Mouse (Mus musculus): ENCODE measurements at regions not wholly inside any gene's neighbourhood (a gene's known extent, or its start where the extent isn't known, plus 50 kb on each side); places are given as distances from the start of the nearest gene placed in this dataset.

DNA sequence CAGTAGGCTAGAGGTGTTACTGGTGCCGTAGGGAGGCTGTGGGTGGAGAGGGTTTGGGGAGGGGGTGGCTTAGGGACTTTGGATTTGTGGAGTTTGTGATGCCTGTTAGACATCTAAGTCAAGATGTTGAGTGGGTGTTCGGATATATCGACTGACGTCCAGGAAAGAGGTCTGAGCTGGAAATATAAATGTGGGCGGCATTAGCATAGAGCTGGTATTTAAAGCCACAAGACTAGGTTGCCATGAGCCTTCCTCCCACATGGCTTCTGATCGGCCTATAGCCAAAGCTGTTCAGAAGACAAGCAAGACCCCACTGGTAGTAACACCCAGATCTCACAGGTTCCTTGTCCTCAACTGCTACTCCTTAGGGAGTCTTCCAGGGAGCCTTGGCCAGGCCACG is 184.9 kb downstream of the Tle3 start:
- no peak for DNase-seq

- no peak for DNase-seq
These were observed 183.0 kb downstream of the Tle3 start for GRCm38 (mm10) chr9:61555173-61555572.

DNA sequence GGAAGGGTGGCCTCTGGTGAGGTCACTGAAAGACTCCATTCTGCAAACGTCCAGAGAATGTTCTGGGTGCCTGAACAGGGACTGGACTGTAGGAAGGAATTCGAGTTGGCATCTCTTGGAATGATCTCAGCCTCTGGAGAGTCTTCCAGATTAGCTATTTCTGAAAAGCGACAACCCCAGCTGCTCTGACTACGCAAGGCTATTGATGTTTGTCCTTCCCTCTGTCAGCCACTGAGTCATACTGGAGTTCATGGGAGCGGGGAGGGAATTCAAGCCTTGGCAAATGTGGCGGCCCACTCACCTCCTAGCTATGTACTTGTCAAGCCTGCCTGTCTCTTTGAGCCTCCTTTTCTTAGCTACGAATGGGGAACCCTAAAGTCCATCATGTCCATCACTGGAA is 182.4 kb downstream of the Tle3 start:
- peak; percentile 81 for DNase-seq

DNA sequence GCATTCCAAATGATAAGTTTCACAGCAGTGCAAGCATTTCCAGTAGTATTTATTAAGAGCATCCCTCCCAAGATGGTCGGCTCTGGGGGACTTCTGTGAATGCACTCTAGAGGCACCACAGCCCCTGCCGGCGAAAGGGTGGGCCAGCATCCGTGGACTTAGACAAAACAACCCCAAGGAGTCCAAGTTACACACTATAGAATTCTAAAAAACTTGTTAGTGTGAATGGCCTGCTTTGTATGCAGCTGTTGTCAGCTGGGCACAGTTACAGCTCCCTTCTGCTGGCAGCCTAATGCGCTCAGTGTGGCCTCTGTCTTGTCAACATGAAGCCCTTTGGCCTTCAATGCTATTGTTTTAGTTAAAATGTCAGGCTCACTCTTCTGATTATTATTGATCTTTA is 181.5 kb downstream of the Tle3 start:
- DNase-seq, result no peak

GRCm38 (mm10) chr9:61551361-61551760 is 179.2 kb downstream of the Tle3 start:
- DNase-seq, result no peak

GRCm38 (mm10) chr9:61550326-61550725 is 178.2 kb downstream of the Tle3 start:
- no peak for DNase-seq

DNA sequence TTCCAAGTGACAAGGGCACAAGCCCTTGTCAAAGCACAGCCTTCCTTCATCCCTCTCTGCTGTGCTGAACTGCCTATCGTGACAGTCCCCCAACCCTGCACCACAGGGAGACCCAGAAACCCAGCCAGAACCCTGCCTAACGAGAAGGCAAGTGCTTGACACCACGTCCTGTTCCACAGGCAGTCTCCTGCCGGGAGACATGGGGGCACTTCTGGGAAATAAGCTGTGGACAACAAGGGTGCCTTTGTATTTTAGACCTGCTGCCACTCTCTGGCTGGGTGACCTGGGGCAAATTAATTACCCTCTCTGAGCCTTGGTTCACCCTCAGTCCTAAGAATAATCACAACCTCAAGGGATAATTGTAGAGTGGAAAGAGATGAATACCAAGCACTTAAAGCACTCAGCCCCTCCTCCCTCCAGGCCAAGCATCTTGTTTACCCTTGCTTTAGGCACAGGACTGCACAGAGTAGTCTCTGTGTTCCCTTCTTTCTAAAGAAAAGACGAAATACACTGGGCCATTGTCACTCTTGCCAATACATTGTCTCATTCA is 177.6 kb downstream of the Tle3 start:
- no peak for DNase-seq

GRCm38 (mm10) chr9:61537316-61538189 is 165.4 kb downstream of the Tle3 start:
- no peak for DNase-seq

- DNase-seq, result no peak
These were observed 161.1 kb downstream of the Tle3 start for GRCm38 (mm10) chr9:61533237-61533636.

GRCm38 (mm10) chr9:61530263-61531045 is 158.3 kb downstream of the Tle3 start:
- no peak for DNase-seq

- DNase-seq, result no peak
These were observed 156.2 kb downstream of the Tle3 start for GRCm38 (mm10) chr9:61528286-61528865.

DNA sequence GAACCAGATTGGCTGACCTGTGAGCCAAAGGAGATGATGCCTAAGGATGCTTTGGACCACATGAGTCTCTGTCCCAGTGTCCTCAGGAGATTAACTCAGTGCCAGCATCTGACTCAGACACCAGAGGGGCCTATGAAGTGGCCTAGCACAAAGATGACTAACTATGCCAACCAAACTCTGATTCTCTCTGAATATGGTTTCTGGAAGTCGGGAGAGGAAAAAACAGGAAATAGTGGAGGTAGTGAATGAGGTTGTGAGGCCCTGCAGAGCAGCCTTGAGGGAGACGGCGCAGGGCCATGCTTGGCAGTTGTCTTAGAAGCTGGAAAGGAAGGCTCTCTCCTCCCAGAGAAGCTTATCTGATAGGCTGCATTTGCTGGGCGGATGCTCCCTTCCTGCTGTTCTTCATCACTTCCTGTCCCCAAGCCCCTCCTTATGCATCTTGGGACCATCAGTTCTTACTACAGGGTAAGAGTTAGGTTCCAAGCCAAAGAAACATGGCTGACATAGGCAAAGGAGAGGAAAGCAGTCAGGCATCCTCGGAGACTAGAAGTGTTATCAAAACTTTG is 155.4 kb downstream of the Tle3 start:
- DNase-seq, result no peak

GRCm38 (mm10) chr9:61520136-61520535 is 148.0 kb downstream of the Tle3 start:
- no peak for DNase-seq

DNA sequence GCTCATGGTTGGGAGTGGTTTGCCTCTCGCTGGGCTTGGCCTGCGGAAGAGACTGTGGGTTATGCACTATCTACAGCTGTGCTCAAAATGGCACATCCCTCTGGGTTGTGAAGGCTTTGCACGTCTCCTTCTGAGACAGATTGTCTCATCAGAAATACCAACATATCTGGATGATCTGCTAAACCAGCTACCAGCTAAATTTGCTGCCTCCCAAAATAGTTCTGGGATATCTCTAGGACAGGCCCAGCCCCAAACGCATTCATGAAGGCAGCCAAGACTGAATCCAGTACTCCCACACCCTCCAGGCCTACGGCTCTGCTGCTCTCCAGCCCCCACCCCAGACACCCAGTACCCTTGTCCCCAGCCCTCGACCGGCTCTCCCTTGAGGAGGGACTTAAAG is 145.7 kb downstream of the Tle3 start:
- no peak for DNase-seq

DNA sequence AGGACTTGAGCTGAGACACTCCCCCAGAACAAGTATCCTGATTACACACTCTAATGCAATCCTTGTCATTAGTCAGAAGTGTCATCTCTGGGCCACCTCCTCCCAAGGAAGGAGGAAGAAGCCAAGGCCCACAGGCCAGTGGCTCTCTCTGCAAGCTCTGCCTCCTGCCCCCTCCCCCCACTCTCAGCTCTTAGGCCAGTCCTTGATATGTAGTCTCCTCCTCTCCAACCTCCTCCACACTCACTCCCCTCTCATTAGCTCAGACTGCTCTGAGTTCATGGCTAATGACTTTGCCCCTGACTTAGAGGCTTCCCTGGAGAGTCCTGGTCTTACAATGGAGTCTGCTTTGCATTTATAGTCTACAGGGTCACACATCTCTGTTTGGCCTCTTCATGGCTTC is 139.3 kb downstream of the Tle3 start:
- peak; percentile 26 for DNase-seq

GRCm38 (mm10) chr9:61510217-61510893 is 138.2 kb downstream of the Tle3 start:
- DNase-seq, result no peak

GRCm38 (mm10) chr9:61509591-61510191 is 137.5 kb downstream of the Tle3 start:
- no peak for DNase-seq

DNA sequence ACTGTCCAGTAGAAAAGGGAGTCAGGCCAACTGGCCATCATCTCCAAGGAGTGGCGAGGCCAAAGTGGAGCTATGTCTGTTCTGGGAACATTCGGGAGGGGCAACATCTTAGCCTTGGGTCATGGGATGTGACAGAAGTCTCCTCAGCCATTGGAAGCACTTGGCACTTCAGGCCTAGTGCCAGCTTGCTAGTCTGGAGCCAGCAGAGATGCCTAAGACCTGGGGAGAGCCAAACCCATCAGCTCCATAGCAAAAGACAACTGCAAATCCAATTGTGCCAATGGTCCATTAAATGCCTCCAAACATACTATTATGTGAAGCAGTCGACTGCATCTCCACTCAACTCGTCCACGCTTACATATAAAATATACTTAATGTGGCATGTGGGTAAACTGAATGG is 136.9 kb downstream of the Tle3 start:
- no peak for DNase-seq

GRCm38 (mm10) chr9:61500851-61501250 is 128.7 kb downstream of the Tle3 start:
- no peak for DNase-seq

GRCm38 (mm10) chr9:61492896-61493295 is 120.7 kb downstream of the Tle3 start:
- DNase-seq, result no peak

- no peak for DNase-seq
These were observed 119.1 kb downstream of the Tle3 start for GRCm38 (mm10) chr9:61491131-61491712.
